Mouse (Mus musculus) gastrocnemius, postnatal 36 days (tissue): ENCODE results near the gene Osbpl7. TPM values are rescaled to one million over a fixed set of nuclear protein-coding genes. Genes with fewer than 3 reads are reported as not detected.

ENCODE experiments used
- DNase-seq, 2 experiments: peaks; one replicate each; pipeline ENCODE4 v3.0.0; 2022
- intact Hi-C: fragments of 180-260 bp; cut with DNase I; formaldehyde crosslinking; loops from one replicate; pipeline ENCODE4 v1.15.1; 2025
- total RNA-seq, 2 experiments: library from RNA; stranded (reverse); gene quantifications; 2 replicates each; pipeline ENCODE4 v1.2.3; 2021

Osbpl7 gene
- total RNA-seq, 2 experiments from 2014 or later, result 2.6 to 2.9 TPM

DNA sequence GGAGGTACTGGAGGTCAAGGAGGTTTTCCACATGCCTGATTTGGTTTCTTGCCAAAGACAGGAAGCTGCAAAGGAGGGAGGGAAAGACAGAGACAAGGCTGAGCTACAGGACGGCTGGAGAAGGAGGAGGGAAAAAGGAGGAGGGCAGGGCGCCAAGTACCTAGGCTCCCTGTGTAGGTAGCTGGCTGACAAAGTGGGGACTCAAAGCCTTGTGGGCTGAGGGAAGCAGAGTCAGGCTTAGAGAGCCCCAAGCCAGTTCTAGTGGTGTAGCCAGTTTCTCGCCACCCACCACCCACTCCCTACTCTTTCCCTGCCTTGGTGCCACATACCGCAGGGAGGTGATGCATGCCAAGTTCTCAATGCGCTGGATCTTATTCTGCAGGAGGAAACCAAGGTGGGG is 14.3 kb upstream of the Osbpl7 start:
- no peak for DNase-seq
- intact Hi-C loops, result no loop called here

DNA sequence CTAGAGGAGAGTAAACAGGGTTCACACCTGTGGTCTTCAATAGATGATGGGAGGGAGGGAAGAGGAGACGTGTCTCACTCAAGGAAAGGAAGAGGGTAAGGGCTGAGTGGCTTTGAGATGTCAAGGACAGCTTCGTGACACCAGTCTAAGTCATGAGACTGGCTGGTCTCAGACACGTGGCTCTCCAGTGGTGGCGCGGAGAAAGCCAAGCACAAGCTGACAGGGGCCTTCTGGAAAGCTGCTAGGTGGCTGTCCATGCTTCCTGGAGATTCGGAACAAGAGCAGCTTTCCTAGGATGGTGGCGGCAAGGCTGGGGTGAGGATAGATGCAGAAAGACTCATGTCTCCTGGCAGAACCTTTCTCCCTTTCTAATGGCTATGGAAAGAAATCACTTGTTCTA is 11.5 kb upstream of the Osbpl7 start:
- intact Hi-C loops, result no loop called here

DNA sequence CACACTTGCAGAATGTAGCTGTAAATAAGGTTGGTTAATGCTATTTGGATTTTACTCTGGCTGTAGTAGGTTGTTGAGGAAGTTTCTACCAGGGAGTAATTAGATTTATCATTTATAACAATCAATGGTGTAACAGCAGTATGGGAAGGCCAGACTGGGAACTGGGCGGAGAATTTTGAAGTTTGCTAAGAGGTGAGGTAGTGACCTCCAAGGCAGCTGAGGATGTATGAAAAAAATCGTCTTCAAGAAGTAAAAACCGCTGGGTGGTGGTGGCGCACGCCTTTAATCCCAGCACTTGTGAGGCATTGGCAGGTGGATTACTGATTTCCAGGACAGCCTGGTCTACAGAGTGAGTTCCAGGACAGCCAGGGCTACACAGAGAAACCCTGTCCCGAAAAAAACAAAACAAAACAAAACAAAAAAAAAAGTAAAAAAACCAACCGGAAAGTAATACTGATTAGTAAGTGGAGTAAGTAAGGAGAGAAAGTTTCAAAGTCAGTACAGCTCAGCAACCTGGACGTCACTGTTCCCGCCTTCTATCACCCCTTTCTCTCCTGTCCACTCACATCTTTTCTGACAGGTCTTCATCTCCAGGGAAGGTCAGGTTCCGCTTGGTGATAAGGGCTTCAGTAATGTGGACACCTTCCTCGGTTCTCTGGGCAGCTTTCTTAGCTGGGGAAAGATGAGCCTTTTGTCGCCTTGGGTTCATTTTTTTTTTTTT is 10.0 kb upstream of the Osbpl7 start:
- intact Hi-C loops, result no loop called here
- DNase-seq, result no peak

More for the DNA sequence above, 11.5 kb upstream of the Osbpl7 start:
- no peak for DNase-seq

DNA sequence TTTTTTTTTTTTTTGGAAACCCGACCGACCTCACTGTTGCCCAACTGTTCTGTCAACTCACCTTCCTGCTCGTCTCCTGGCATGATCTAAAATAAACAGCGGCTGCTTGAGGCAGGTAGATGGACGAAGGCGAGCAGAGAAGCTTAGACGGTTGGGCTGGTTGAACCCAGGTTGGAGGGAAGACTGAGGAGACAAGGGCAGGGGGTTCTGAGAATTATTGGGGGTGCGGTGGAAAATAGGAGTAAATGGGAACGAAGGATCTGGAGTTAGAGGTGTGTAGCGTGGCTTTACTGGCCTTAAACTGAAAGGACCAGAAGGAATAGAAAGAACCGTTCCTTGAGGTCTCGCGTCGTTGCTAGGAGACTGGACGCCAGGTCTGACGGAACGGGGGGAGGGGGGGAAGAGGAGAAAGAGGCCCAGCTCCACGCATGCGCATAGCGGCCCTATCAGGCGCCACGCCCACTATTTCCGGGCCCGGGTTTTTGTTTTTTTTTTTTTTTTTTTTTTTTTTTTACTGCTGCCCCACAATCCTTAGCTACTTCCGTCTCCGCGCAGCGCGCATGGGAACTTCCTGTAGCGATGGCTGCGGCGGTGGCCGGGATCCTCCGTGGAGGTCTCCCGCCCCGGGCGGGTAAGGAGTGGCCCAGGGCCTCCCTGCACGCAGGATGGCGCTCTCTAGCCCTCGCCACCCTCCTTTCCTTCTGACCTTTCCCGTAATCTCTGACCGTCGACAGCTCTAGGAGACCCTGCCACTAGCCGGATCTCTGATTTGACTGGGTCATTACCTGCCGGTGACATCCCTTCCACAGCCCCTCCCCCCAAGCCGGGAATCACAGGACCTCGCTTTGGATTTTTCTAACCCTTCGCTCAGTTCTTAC is 9.2 kb upstream of the Osbpl7 start, which contains the start of the genes Lrrc46 and Mrpl10:
Gene Lrrc46, minus strand, starts transcription at position 386 of the 878 bp plus-strand sequence.
Gene Mrpl10, plus strand, starts transcription at position 539 of the 878 bp plus-strand sequence.
- intact Hi-C loops, result no loop called here

DNA sequence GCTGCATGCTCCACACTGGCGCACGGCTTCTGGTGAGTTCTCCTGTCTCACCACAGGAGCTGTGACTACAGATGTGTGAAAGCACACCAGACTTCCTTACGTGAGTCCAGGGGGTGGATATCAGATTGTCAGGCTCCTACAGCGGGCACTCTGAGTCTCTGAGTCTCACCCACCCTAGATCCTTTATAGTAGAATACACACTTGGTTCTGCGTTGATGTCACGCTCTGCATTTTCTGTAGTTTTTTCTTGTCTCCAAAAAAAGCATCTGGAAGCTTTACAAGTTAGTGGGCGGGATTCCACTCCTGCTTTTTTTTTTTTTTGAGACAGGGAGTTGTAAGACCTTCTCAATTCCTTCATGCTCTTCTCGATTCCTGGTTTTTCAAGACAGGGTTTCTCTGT is 5.5 kb upstream of the Osbpl7 start:
- DNase-seq, result no peak
- intact Hi-C loops, result no loop called here

More for the DNA sequence above, 9.2 kb upstream of the Osbpl7 start, which contains the start of the genes Lrrc46 and Mrpl10:
- DNase-seq, result peak; percentile 75 to 87

DNA sequence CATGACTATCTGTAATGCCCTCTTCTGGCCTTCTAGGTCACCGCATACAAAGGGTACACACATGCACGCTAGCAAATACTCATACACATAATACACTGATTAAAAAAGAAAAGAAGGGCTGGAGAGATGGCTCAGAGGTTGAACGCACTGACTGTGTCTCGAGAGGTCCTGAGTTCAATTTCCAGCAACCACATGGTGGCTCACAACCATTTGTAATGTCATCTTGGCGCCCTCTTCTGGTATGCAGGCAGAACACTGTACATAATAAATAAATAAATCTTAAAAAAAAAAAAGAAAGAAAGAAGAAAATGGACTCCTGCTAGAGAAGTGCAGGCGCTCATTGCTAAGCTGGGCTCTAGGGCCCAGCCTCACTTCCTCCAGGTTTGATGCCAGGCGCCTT is 4.6 kb upstream of the Osbpl7 start:
- intact Hi-C loops, result no loop called here
- no peak for DNase-seq

DNA sequence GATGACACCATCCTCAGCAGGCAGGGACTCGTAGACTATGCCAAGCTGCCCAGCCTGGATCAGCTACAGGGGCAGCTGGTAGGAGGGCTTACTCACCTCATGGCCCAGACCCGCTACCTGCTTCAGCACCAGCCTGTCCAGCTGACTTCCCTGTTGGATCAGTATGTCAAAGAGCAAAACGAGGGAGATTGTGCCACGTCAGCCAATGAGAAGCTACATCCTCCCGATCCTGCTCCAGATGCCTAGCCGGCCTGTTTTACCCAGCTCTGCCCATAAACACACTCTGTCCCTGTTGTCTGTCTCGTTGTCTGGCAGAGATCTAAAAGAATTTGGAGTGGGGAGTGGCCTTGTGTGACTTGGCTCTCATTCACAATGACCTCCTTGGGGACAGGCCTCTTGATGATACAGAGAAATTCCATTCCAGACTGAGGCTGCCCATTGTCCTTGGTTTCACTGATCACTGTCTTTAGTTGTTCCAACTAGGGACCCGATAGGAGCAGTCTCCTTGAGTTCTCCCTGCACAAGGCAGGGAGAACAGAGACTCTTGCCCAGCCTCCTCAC is 2.3 kb upstream of the Osbpl7 start:
- DNase-seq, result no peak
- intact Hi-C loops, result no loop called here

DNA sequence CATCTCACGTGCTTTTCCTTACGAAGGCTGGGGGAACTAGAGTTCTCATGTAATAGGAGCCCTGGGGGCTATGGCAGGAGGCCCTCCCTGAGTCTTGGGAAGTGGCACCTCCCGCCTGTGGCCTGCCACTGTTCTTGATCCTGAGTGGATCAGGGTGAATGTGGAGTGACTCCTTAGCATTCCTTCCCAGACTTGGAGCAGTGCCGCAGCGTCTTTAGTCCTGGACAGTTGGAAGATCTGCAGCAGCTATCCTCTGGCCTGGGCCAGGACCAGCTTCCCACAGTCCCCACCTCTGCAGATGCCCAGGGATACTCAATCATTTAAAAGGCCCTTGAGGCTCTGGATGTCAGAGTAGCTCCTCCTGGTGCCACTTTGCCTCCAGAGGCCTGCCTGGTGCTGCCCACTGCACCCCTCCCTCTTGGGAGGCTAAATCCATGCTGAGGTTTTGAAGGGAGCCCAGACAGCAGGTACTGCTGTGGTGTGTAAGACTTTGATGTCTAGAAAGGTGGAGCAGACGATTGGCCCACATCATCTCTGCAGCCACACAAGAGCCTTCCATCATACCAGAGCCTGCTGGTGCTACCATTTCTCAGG is 839 bp upstream of the Osbpl7 start:
- no peak for DNase-seq
- intact Hi-C loops, result no loop called here

DNA sequence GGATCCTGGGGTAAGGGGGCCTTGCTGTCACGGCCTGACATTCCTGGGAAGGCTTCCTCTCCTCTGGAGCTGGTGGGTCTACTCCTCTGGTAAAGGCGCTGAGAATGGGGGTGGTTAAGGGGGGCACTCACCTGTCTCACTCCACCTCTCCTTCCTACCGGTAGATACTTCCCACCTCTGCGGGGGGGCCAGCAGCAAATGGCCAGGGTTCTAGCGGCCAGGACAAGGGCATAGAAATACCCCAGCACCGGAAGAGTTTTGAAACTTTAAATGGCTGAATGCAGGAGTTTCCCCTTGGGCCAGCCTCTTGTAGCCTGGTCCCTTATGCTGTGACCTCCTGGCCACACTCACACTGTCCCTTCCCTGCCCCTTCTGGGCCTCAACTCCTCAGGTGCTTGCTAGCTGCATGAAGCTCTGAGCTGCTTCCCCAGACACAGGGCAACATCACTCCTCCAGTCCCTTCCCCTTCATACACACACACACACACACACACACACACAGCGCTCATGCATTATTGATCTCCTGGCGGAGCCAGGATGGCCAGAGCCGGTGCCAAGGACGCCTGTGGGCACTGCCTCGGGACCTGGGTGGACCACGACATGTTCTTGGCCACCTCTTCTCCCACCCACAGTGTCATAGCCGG is 637 bp downstream of the Osbpl7 start:
- intact Hi-C loops, result no loop called here
- DNase-seq, result no peak

DNA sequence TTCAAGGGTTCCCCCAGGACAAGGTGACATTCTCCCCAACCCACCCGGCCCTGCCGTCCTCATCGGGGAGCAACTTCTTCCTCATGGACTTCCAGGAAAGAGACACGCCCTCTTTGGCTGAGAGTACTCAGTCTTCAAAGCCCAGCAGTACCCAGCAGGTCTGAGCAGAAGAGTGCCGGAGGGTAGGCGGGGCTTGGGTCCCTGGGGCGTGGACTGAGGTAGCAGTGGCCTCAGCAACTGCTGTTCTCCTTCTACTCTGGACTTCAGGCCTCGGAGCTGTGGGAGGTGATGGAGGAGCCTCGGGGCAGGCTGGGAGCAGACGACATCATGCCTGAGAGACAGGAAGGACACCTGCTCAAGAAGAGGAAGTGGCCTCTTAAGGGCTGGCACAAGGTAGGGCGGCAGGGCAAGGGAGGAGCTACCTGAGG is 1.8 kb downstream of the Osbpl7 start:
- intact Hi-C loops, result no loop called here
- no peak for DNase-seq

DNA sequence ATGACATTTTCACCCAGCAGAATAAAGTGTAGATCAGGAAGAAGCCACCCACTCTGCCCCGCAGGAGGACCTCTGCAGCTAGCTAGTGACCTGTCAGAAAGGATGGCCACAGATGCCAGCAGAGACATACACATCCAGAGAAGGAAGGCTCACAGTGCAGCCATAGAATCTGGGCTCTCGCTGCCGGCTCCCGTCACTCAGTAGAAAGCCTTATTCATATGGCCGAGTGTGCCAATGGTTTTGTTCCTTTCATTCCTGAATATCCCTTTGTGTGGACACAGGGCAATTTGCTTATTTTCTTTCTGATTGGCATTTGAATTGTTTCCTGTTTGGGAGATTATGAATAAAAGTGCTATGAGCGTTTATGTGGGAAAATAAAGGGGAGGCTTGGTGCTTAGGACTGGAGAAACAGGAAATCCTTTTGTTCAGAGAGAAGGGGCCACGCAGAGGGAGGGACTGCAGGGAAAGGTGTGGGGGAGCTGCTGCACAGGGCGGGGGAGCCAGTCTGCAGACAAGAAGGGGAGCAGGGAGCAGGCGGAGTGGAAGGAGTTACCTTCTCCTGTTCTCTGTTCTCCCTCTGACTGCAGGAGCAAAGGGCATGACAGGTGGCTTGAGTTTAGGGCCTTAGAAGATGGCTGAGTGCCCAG is 13.0 kb downstream of the Osbpl7 start:
- intact Hi-C loops, result no loop called here
- no peak for DNase-seq

DNA sequence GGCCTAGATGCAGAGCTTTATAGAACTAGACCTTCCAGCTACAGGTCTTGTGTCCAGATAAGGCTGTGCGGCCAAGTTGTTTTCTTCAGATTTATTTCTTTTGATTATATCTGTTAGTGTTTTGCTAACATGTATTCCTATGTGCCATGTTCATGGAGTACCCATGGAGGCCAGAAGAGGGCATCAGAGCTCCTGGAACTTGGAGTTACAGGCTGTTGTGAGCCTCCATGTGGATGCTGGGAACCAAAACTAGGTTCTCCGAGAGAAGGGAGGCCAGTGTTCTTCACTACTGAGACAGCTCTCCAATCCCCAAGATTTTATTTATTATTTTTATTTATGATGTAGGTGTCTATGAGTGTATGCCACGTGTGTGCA is 13.5 kb downstream of the Osbpl7 start:
- intact Hi-C loops, result no loop called here
- DNase-seq, result no peak

DNA sequence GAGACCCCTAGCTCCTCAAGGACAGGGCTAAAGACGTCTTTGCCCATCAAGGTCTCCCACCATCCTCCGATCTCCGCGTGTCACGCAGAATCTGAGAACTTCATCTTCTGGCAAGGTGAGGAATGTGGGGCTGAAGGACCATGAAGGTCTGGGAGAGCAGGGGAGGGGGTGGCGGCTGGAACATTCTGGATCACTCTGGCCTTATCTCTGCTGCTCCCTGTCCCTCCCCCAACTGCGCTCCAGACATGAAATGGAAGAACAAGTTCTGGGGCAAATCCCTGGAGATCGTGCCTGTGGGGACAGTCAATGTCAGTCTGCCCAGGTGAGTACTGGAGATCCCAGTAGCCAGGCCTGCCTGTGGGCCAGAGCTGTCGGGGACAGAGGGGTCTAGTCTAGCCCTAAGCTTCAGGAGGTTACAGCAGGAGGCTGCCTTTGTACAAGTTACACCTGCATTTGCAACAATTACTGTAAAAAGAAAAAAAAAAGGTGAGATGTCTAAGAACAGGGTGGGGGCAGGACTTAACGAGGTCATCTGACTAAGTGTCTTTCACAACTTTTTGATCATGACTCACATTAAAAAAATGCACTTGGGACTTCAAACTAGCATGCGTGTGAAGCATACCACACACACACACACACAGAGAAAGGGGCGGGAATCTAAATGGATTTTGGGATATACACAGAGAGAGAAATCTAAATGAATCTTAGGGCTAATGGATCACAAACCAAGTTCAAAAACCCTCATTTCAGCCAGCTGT is 15.3 kb downstream of the Osbpl7 start:
- intact Hi-C loops, result no loop called here
- DNase-seq, result no peak

DNA sequence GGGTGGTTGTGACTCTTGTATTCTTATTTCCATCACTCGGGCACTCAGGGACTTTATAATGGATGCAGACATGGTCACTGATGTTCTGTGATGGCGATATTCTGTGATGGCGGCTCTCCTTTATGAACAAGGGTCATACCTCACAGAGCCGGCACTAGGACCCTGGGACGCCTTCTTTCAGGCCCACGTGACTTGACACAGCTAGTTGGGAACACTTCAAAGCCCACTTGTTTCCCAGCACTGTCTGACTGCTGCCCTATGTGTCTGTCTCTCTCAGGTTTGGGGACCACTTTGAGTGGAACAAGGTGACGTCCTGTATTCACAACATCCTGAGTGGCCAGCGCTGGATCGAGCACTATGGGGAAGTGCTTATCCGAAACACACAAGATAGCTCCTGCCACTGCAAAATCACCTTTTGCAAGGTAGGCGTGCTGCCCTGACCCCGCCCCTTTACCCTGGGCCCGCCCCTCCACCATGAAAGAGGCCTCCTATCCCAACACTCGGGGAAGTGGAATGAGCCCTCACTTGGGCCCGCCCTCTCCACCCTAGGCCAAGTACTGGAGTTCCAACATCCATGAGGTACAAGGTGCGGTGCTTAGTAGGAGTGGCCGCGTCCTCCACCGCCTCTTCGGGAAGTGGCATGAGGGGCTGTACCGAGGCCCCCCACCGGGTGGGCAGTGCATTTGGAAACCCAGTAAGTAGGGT is 16.4 kb downstream of the Osbpl7 start:
- intact Hi-C loops, result no loop called here
- no peak for DNase-seq

DNA sequence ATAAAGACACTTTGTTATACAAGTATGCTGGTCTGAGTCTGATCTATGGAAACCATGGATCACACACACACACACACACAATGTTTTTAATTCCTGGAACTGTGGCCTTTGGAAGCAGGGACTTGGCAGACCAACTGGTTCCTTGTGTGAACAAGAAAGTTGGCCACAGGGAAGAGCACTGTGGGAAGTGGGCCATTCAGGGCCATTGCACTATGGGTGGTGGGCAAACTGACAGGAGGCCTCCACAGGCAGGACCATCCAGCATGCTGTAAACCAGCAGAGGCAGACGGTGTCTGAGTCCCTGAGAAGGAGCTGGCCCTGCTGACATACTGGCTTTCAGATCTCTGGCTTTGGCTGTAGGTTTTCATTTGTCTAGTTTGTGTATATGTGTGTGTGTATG is 18.9 kb downstream of the Osbpl7 start:
- intact Hi-C loops, result no loop called here
- DNase-seq, result no peak

DNA sequence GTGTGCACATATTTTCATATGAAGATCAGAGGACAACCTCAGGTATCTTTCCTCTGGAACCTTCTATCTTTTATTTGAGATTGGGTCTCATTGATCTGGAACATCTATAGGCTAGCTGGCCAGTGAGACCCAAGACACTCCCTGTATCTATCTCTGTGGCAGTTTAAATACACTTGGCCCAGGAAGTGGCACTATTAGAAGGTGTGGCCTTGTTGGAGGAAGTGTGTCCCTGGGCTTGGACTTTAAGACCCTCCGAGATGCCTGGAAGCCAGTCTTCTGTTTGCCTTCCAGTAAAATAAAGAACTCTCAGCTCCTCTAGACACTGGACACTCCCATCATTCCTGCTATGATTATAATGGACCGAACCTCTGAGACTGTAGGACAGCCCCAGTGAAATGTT is 19.3 kb downstream of the Osbpl7 start:
- DNase-seq, result no peak
- intact Hi-C loops, result no loop called here

DNA sequence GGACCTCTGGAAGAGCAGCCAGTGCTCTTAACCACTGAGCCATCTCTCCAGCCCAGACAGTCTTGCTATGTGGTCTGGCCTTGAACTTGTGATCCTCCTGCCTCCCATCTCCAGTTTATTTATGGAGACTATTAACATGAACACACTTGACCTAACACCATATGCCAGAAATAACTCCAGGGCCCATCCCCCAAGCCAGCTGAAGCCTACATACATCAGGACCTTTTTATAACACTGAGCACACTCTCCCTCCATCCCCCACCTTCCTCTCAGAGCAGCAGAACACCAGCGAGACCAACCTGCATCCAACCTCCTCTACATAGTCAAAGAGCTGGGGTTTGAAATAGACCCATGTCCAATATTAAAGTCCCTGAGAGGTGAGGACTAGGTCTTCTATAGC is 20.7 kb downstream of the Osbpl7 start:
- DNase-seq, result no peak
- intact Hi-C loops, result no loop called here

DNA sequence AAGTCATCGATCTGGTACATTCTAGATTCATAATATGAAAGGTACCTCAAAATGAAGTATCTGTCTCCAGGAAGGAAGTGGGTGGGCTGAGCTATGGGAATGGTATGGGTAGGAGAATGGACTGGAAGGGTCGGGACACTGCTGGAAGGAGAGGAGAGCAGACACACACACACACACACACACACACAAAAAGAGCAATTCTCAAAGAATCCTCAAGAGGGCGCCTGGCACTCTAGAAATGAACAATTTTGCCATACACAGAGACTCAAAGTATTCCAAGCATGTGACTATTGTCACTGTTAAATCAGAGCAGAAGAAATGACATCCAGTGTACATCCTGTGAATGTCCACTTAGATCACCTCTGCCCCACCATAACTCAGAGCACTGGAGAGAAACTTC is 22.1 kb downstream of the Osbpl7 start:
- intact Hi-C loops, result no loop called here
- no peak for DNase-seq

DNA sequence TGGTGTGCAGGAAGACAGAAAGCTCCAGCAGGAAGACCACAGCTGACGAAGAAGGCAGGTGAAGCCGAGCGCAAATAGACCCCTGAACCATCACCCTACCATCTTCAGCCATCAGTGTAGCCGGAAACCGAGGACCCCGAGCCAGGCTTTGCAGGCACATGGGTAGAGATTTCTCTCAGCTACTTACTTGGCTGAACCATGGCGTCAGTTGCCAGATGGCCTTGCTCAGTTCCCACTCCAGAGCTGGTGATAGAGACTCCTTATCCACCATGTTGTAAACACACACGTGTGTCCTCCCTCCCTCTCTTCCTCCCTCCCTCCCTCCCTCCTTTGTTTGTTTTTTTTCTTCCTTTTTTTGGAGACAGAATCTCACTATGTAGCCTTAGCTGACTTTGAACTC is 23.8 kb downstream of the Osbpl7 start:
- no peak for DNase-seq
- intact Hi-C loops, result no loop called here
